Mouse (Mus musculus) limb, embryonic 14.5 days (tissue): ENCODE results near the gene Tgfb2. TPM values are rescaled to one million over a fixed set of nuclear protein-coding genes. Genes with fewer than 3 reads are reported as not detected.

Source experiments
- ATAC-seq: fragments of 200-750 bp; cut with Nextera tagmentation; 2 replicates; pipeline ENCODE4 v1.8.0; 2017; ENCODE audit warnings: low read depth, moderate number of reproducible peaks, moderate TSS enrichment; ENCODE audit not compliant: low FRiP score
- DNase-seq: peaks from one replicate; pipeline ENCODE4 v3.0.0-alpha.2; 2015; ENCODE audit warnings: low spot score
- H3K27ac ChIP-seq: fragments of 300-500 bp; sonication (generic); replicated peaks from 2 replicates; pipeline ENCODE4 v1.5.1; 2014; ENCODE audit warnings: low read depth, mild to moderate bottlenecking, low read length, moderate library complexity, mixed read lengths
- H3K27me3 ChIP-seq: fragments of 300-500 bp; sonication (generic); 2 replicates; pipeline ENCODE4 v1.6.1; 2014; ENCODE audit warnings: low read length, mixed read lengths; ENCODE audit not compliant: control insufficient read depth, insufficient read depth
- H3K36me3 ChIP-seq: fragments of 300-500 bp; sonication (generic); 2 replicates; pipeline ENCODE4 v1.6.1; 2014; ENCODE audit warnings: mild to moderate bottlenecking, low read length, moderate library complexity, mixed read lengths; ENCODE audit not compliant: control insufficient read depth, insufficient read depth
- H3K4me1 ChIP-seq: fragments of 300-500 bp; sonication (generic); 2 replicates; pipeline ENCODE4 v1.6.1; 2014; ENCODE audit warnings: antibody characterized with exemption, low read length, mixed read lengths; ENCODE audit not compliant: control insufficient read depth, insufficient read depth
- H3K4me2 ChIP-seq: fragments of 300-500 bp; sonication (generic); replicated peaks from 2 replicates; pipeline ENCODE4 v1.6.1; 2014; ENCODE audit warnings: low read depth, mild to moderate bottlenecking, low read length, moderate library complexity; ENCODE audit not compliant: severe bottlenecking
- H3K4me3 ChIP-seq: fragments of 300-500 bp; sonication (generic); replicated peaks from 2 replicates; pipeline ENCODE4 v1.5.1; 2014; ENCODE audit warnings: low read length
- H3K9ac ChIP-seq: fragments of 300-500 bp; sonication (generic); 2 replicates; pipeline ENCODE4 v1.6.1; 2014; ENCODE audit warnings: mild to moderate bottlenecking, low read depth, low read length, moderate library complexity; ENCODE audit not compliant: severe bottlenecking
- H3K9me3 ChIP-seq: fragments of 300-500 bp; sonication (generic); 2 replicates; pipeline ENCODE4 v1.6.1; 2016; ENCODE audit warnings: low read length; ENCODE audit not compliant: control insufficient read depth
- POLR2A ChIP-seq: fragments of 200-500 bp; IDR thresholded peaks from 2 replicates; pipeline ENCODE4 v1.8.0; 2012; ENCODE audit warnings: inconsistent platforms, mild to moderate bottlenecking, moderate library complexity, borderline replicate concordance; ENCODE audit not compliant: insufficient read depth, insufficient read length; ENCODE audit errors: extremely low read depth
- WGBS: fragments of 180-500 bp; shearing (Covaris S2); extraction: QIAGEN DNeasy Blood & Tissue Kit; methylation state at CpG from one replicate; pipeline ENCODE4 v1.1.7; 2014; 5-methylcytosine and 5-hydroxymethylcytosine counted together
- polyA plus RNA-seq, 2 experiments: library from polyadenylated mRNA; depleted of rRNA in 1 of 2; stranded (reverse) in 1 of 2; unstranded in 1 of 2; fragments of >200 nt; fragmentation: Nextera tagmentation in 1 of 2; extraction: Ambion mirVana in 1 of 2; gene quantifications; 2 replicates each; pipeline versions ENCODE4 v1.2.1 to v1.2.3; 2012 to 2014

Gene Tgfb2
- polyA plus RNA-seq, 2 experiments = 25.3 to 73.5 TPM

DNA sequence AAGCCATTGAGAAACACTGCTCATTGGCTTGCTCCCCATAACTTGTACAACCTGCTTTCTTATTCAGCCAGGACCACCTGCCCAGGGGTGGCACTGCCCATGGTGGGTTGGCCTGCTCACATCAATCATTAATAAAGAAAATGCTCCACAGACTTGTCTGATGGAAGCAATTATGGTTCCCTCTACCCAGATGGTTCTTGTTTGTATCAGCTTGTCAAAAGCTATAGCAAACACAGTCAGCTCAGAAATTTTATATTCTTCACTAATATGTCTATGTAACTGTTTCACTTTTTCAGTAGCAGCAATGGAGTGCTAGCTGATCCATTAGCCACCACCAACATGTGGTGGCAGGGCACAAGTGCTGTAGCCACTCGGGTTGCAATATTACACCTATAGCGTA, 94.4 kb downstream of the Tgfb2 start:
- H3K27me3 ChIP-seq = no peaks in the 10 kb centered on the region
- no peak overlapping the region for H3K4me3 ChIP-seq
- DNase-seq = no peak
- 46% methylated on average over 2 of the region's 2 CpGs for WGBS
- H3K27ac ChIP-seq = no peak overlapping the region
- H3K9me3 ChIP-seq = no peaks in the 10 kb centered on the region
- no peak overlapping the region for H3K4me2 ChIP-seq
- H3K9ac ChIP-seq = no peak overlapping the region
- no peaks in the 10 kb centered on the region for H3K36me3 ChIP-seq
- no peak for ATAC-seq
- TF ChIP-seq POLR2A = no peak
- peaks cover 12% of the 10 kb centered on the region; the same call in 1 of the 2 replicates for H3K4me1 ChIP-seq

- Histone ChIP-seq H3K27ac (peak overlapping the region; percentile 40; the same call in 1 of the 2 replicates), H3K9me3 (no peaks in the 10 kb centered on the region), H3K9ac (no peak overlapping the region), H3K4me2 (no peak overlapping the region), H3K27me3 (no peaks in the 10 kb centered on the region), H3K36me3 (no peaks in the 10 kb centered on the region), H3K4me1 (peaks cover 12% of the 10 kb centered on the region; the same call in 1 of the 2 replicates), H3K4me3 (no peak overlapping the region)
- TF ChIP-seq POLR2A = no peak
- ATAC-seq (0 out of 2 replicates have a peak, but pooled peaks have one; percentile 10), DNase-seq (no peak)
- 75% methylated on average over 5 of the region's 5 CpGs for WGBS
Measured at GRCm38 (mm10) chr1:186610481-186610880, 95.3 kb downstream of the Tgfb2 start.

GRCm38 (mm10) chr1:186609793-186610233, 96.0 kb downstream of the Tgfb2 start:
- DNase-seq (peak; percentile 77), ATAC-seq (peak; percentile 86; the same call in 1 of the 2 replicates)
- Histone ChIP-seq H3K9me3 (no peaks in the 10 kb centered on the region), H3K36me3 (no peaks in the 10 kb centered on the region), H3K4me2 (peak overlapping the region; percentile 30), H3K4me3 (no peak overlapping the region), H3K9ac (no peak overlapping the region), H3K27ac (peak overlapping the region; percentile 40), H3K27me3 (no peaks in the 10 kb centered on the region), H3K4me1 (peaks cover 12% of the 10 kb centered on the region; the same call in 1 of the 2 replicates)
- 16% methylated on average over 8 of the region's 10 CpGs for WGBS
- TF ChIP-seq POLR2A = no peak

DNA sequence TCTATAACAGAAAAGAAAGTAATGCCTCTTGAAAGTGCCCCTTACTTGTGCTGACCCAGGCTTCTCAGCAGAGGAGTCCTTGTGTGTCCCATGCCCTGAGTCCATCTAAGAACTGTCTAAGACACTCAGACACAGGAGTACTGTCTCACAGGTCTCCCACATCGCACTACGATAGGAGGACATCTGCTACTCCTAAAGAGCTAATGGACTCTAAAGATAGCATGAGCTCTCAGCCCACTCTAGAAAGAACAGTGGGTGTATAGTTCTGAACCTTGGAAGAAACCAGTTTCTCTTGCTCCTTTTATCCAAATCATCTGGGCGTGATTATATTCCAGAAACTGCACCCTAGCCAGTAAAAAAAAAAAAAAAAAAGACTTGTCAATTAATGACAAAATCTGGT, 97.7 kb downstream of the Tgfb2 start:
- no peak for TF ChIP-seq POLR2A
- H3K4me1 ChIP-seq = peaks cover 12% of the 10 kb centered on the region; the same call in 1 of the 2 replicates
- H3K4me2 ChIP-seq = no peak overlapping the region
- ATAC-seq (no peak), DNase-seq (no peak)
- WGBS = 84% methylated on average over 3 of the region's 3 CpGs
- H3K27ac ChIP-seq = no peak overlapping the region
- H3K4me3 ChIP-seq = no peak overlapping the region
- H3K9me3 ChIP-seq = no peaks in the 10 kb centered on the region
- H3K36me3 ChIP-seq = no peaks in the 10 kb centered on the region
- no peak overlapping the region for H3K9ac ChIP-seq
- no peaks in the 10 kb centered on the region for H3K27me3 ChIP-seq

DNA sequence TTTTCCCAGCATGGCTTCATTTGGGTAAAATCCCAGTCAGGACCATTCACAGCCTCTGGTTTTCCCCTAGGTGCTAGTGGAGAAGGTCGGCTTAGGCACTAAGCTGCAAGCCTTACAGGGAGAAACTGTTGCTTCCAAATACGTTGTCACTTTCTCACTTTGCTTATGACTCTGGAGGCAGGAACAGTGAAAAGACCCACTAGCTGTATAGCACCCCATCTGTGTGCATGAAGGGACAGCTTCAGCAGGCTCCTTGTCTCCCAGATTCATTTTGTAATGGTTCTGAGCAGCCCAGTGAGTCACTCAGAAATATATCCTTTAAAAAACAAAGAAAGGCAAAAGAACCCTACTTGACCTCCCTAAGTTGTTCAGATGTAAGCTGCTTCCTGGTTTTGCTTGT, 100.2 kb downstream of the Tgfb2 start:
- Histone ChIP-seq H3K4me1 (peaks cover 12% of the 10 kb centered on the region; the same call in 1 of the 2 replicates), H3K4me3 (no peak overlapping the region), H3K9me3 (no peaks in the 10 kb centered on the region), H3K4me2 (no peak overlapping the region), H3K27ac (no peak overlapping the region), H3K36me3 (no peaks in the 10 kb centered on the region), H3K27me3 (no peaks in the 10 kb centered on the region), H3K9ac (no peak overlapping the region)
- 73% methylated on average over 2 of the region's 2 CpGs for WGBS
- DNase-seq = no peak
- no peak for TF ChIP-seq POLR2A
- ATAC-seq = no peak

GRCm38 (mm10) chr1:186604124-186604523, 101.7 kb downstream of the Tgfb2 start:
- H3K27me3 ChIP-seq = no peaks in the 10 kb centered on the region
- TF ChIP-seq POLR2A = no peak

More at GRCm38 (mm10) chr1:186604124-186604523, 101.7 kb downstream of the Tgfb2 start:
- H3K4me3 ChIP-seq = no peak overlapping the region
- H3K4me2 ChIP-seq = no peak overlapping the region
- DNase-seq (no peak), ATAC-seq (no peak)
- no peaks in the 10 kb centered on the region for H3K36me3 ChIP-seq
- no peak overlapping the region for H3K27ac ChIP-seq
- 88% methylated on average over 5 of the region's 5 CpGs for WGBS
- H3K9me3 ChIP-seq = no peaks in the 10 kb centered on the region
- H3K9ac ChIP-seq = no peak overlapping the region
- H3K4me1 ChIP-seq = no peaks in the 10 kb centered on the region
